Mouse (Mus musculus) urinary bladder, postnatal 36 days (tissue): ENCODE data around the gene Olfr1183.
"Not testable (repeated sequence)": the region's sequence is repeated elsewhere in the genome, so short reads cannot be mapped to it uniquely, and the experiment has no call there.

Experiments
- DNase-seq, 2 experiments: peaks; one replicate each; pipeline ENCODE4 v3.0.0; 2022; ENCODE audit warnings: low spot score in 2 of 2, mixed read lengths in 1 of 2

Olfr1183 gene

DNA sequence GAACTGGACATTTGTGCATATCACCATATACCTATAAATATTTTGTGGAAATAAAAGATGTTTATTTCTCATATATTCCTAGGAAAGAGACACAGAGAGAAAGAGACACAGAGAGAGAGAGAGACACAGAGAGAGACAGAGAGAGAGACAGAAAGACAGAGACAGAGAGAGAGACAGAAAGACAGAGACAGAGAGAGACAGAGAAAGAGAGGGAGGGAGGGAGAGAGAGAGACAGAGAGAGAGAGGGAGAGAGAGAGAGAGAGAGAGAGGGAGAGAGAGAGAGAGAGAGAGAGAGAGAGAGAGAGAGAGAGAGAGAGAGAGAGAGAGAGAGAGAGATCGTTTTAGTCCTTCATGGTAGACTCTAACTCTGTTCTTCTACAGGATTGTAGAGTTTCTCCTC is at the start of gene Olfr1183:
Gene Olfr1183 (plus strand): TSS at position 301 of the 400 bp plus-strand sequence.
- DNase-seq = not testable (repeated sequence)

DNA sequence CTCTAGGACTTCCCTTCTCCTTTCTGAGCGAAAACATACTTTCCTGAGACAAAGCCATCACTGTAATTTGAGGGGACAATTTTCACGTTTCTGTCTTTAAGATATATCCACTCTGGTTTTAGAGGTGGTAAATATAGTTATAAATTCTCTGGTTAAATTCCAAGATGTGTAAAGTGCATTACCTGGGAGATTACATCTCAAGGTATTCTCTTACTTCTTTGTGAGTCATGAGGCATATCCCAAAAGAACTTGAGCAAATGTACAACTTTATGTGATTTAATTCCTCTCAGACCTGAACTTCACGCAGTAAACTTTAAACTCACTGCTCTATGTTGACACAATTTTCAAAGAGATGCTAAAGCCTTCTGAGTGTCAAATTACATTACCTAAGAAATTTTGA is 48.3 kb upstream of the Olfr1183 start, which contains the start of gene Olfr1179:
Gene Olfr1179 (minus strand): TSS at position 101 of the 400 bp plus-strand sequence.
- no peak for DNase-seq

DNA sequence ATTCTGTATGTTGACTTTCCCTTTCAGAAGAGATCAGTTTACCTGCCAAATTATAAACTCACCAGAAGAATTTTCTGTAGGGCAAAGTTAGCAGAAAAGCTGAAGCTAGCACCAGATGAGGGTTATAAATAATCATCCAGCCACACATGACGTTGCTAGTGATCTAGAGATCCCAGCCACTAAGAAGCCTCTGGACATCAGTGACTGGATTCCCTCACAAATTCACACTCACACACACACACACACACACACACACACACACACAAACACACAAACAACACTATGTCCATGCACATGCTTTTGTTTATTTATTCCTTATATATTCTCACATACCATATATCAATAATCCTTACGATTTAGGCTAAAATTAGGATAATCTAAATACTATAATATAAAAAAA is 35.6 kb upstream of the Olfr1183 start, which contains the start of gene Olfr1180:
Gene Olfr1180 (minus strand): TSS at position 101 of the 400 bp plus-strand sequence.
- DNase-seq = no peak

DNA sequence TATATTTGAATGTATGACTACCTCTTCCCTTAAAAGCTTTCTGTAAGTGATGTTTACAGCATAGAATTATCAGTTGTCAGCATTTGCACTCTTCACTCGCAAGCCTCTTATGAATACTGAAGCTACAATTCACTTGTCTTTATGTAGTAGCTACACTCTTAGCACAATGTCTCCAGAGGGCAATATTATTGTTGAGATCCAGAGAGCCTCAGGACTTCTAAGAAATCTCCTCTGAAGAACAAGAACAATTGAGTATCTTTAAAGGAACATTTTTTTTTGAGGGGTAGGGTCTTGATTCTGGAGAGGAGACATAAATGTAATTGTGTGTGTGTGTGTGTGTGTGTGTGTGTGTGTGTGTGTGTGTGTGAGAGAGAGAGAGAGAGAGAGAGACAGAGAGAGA is 28.6 kb upstream of the Olfr1183 start, which contains the start of gene Olfr1181:
Gene Olfr1181 (minus strand): TSS at position 101 of the 400 bp plus-strand sequence.
- no peak for DNase-seq

DNA sequence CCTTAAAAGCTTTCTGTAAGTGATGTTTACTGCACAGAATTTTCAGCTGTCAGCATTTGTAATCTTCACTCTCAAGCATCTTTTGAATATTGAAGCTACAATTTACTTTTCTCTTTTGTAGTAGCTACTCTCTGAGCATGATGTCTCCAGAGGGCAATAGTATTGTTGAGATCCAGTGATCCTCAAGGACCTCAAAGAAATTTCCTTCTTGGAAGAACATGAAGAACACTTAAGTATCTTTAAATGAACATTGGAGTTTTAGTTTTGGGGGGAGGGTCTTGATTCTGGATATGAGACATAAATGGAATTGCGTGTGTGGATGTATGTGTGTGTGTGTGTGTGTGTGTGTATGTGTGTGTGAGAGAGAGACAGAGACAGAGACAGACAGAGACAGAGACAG is 5.6 kb upstream of the Olfr1183 start, which contains the start of gene Gm13757:
Gene Gm13757 (minus strand): TSS at position 101 of the 400 bp plus-strand sequence.
- no peak for DNase-seq

DNA sequence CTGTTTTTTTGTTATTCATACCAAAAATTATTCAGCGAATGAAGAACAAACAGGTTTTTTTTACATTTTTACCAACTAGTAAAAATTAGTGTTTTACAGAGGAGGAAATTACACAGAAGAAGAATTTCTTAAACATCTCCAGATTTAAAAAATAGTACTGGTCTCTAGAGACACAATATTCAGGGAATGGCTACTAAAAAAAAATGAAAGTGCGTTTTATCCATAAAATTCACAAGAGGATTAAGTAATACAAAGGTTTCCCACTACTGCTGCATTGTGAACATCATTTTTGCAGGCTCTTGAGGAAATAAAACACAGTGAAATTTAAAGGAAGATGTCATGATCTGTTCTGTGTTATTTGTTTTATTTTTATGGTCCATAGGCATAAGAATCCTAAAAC is 28.6 kb downstream of the Olfr1183 start, which contains the start of gene Olfr1184:
Gene Olfr1184 (plus strand): TSS at position 301 of the 400 bp plus-strand sequence.
- DNase-seq = no peak

DNA sequence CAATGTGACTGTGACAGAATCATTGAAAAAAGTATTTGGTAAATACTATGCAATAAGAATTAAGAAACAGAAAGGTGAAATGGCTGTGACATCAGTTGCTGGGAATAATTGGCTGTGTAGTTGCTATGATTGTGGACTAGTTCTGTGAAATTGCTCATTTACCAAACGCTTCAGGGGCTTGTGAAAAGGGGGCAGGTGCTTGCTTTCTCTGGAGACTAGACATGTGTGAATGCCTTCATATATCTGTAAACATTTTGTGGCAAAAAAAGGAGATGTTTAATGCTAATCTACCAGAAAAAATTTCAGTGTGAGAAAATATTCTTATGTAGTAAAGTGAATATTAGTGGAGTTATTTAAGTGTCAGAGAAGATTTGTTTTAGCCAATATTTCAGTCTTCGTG is 38.4 kb downstream of the Olfr1183 start, which contains the start of gene Olfr1185-ps1:
Gene Olfr1185-ps1 (plus strand): TSS at position 301 of the 400 bp plus-strand sequence.
- no peak for DNase-seq

DNA sequence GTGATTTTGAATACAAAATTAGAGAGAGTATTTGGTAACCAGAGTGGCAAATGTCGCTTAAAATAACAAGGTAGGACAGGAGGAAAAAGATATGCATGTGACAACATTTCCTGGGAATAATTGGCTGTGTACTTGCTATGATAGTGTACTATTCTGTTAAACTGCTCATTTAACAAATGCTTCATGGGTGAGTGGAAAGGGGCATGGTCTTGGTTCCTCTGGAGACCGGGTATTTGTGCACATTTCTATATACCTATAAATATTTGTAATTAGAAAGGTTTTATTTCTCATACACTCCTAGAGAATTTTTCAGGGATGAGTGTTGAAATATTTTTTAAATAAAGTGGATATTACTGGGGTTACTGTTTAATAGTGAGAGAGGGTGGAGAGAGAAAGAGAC is 63.6 kb downstream of the Olfr1183 start, which contains the start of gene Olfr1186:
Gene Olfr1186 (plus strand): TSS at position 301 of the 400 bp plus-strand sequence.
- no peak for DNase-seq
